Mouse (Mus musculus) limb, embryonic 10.5 days (tissue): ENCODE data around the gene Pdpk1. TPM values are rescaled to one million over a fixed set of nuclear protein-coding genes. Genes with fewer than 3 reads are reported as not detected.
A peak's percentile ranks its signal among the peaks of the same experiment; 100 is the strongest.

Source experiments
- DNase-seq: peaks from one replicate; pipeline ENCODE4 v3.0.0-alpha.2; 2017; ENCODE audit warnings: low spot score
- H3K27ac ChIP-seq: fragments of 300-500 bp; sonication (generic); 2 replicates; pipeline ENCODE4 v1.5.1; 2016; ENCODE audit warnings: mild to moderate bottlenecking
- H3K27me3 ChIP-seq: fragments of 300-500 bp; sonication (generic); 2 replicates; pipeline ENCODE4 v1.6.1; 2016; ENCODE audit warnings: low read depth, mild to moderate bottlenecking; ENCODE audit not compliant: poor library complexity, severe bottlenecking
- H3K36me3 ChIP-seq: fragments of 300-500 bp; sonication (generic); 2 replicates; pipeline ENCODE4 v1.6.1; 2016; ENCODE audit warnings: mild to moderate bottlenecking, moderate library complexity
- H3K4me1 ChIP-seq: fragments of 300-500 bp; sonication (generic); 2 replicates; pipeline ENCODE4 v1.6.1; 2016
- H3K4me3 ChIP-seq: fragments of 300-500 bp; sonication (generic); 2 replicates; pipeline ENCODE4 v1.5.1; 2016; ENCODE audit warnings: mild to moderate bottlenecking, moderate library complexity
- H3K9me3 ChIP-seq: fragments of 300-500 bp; sonication (generic); replicated peaks from 2 replicates; pipeline ENCODE4 v1.6.1; 2016; ENCODE audit warnings: mild to moderate bottlenecking
- WGBS: fragments of 180-500 bp; shearing (Covaris S2); methylation state at CpG from one replicate; pipeline ENCODE4 v1.1.7; 2016; 5-methylcytosine and 5-hydroxymethylcytosine counted together
- polyA plus RNA-seq: library from polyadenylated mRNA; unstranded; fragments of >200 nt; fragmentation: Nextera tagmentation; extraction: Ambion mirVana; gene quantifications from 2 replicates; pipeline ENCODE4 v1.2.1, GENCODE M21; 2016

Gene Pdpk1
- polyA plus RNA-seq, 1 experiment from 2014 or later, result 32.1 TPM

DNA sequence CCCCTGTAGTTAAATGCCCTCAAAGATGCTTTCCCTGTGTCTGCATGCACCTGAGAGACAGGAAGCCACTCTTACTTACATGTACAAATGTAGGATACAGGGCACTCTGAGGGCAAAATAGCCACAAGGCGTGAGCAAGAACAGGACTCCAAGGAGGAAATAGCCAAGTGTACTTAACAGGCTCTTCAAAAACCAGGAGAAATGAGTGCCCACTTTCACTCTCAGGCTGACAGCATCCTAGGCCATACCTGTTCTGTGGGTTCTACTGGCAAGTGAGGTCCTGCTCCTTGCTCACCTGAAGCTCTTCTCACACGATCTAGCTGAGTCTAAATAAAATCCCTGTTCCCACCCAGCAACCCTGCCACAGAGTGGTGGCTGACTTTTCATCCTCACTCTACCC, 73.6 kb downstream of the Pdpk1 start:
- H3K27ac ChIP-seq, result no peak overlapping the region
- WGBS, result 92% methylated on average over 2 of the region's 2 CpGs

DNA sequence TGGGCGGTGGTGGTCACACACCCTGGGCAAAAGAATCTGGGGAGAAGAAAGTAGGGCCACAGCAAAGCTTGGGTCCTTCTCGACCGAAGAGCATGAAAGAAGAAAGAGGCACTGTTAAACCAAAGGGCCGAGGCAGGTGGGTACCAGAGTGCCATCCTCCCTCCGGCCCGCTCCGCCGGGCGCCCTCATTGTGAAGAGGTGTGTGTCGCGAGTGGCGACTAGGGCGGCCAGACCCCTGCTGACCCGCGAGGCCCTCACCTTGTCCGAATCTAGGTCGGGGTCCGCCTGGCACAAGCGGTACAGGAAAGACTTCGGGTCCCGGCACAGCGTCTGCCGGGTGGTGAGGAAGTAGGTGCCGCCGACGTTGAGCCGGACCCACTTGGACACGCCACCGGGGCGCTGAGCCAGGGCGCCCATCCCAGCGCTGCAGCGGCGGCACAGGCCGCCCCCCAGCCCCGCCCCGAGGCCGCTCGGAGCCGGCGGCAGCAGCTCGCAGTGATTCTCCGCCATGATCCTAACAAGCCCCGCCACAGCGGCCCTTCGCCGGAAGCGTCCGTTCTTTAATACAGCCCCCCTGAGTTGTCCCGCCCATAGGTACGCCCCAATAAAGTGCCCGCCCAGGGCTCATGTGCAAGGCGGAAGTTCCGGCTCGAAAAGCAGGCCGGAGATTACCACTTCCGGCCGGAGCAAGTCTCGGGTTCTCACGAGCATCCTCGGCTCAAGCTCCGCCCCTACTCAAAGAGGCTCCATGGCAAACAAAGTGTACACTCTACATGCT, 77.6 kb downstream of the Pdpk1 start, which contains the start of gene Kctd5:
Gene Kctd5, minus strand, starts transcription at position 567 of the 778 bp plus-strand sequence.
- H3K27ac ChIP-seq, result peak within 1 kb of the TSS; percentile 94
- H3K4me1 ChIP-seq, result peaks cover 11% of the 10 kb centered on the region

More for the DNA sequence above, 73.6 kb downstream of the Pdpk1 start:
- H3K4me1 ChIP-seq, result peaks cover 5% of the 10 kb centered on the region
- H3K27me3 ChIP-seq, result no peaks in the 10 kb centered on the region
- no peak overlapping the region for H3K4me3 ChIP-seq
- peaks cover 36% of the 10 kb centered on the region for H3K36me3 ChIP-seq
- no peaks in the 10 kb centered on the region for H3K9me3 ChIP-seq
- DNase-seq, result no peak

DNA sequence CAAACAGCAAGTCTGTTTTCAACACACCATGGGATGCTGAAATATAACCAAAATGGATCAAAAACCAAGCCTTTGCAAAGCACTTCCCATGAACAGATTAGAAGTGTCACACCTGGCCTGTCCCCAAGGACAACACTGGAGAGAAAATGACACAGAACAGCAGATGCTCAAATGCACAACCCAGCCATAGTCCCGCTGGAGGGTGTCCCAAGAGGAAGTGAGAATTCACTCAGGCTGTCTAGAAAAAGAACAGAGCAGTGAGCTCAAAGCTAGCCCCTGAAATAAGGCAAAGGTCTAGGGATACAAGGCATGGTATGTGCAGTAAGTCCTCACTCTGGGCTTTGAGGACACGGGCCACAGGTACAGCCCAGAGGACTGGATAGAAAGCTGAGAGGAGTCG, 81.2 kb downstream of the Pdpk1 start:
- 93% methylated on average over 3 of the region's 3 CpGs for WGBS
- Histone ChIP-seq H3K27me3 (no peaks in the 10 kb centered on the region), H3K4me3 (no peak overlapping the region), H3K36me3 (peaks cover 53% of the 10 kb centered on the region), H3K4me1 (peaks cover 11% of the 10 kb centered on the region), H3K27ac (no peak overlapping the region), H3K9me3 (no peaks in the 10 kb centered on the region)
- DNase-seq, result no peak

More for the DNA sequence above, 77.6 kb downstream of the Pdpk1 start, which contains the start of gene Kctd5:
- Histone ChIP-seq H3K4me3 (peak within 1 kb of the TSS; percentile 97), H3K27me3 (no peaks in the 10 kb centered on the region), H3K9me3 (no peaks in the 10 kb centered on the region), H3K36me3 (peaks cover 35% of the 10 kb centered on the region)
- under 1% methylated on average over 62 of the region's 62 CpGs for WGBS
- DNase-seq, result peak; percentile 97

DNA sequence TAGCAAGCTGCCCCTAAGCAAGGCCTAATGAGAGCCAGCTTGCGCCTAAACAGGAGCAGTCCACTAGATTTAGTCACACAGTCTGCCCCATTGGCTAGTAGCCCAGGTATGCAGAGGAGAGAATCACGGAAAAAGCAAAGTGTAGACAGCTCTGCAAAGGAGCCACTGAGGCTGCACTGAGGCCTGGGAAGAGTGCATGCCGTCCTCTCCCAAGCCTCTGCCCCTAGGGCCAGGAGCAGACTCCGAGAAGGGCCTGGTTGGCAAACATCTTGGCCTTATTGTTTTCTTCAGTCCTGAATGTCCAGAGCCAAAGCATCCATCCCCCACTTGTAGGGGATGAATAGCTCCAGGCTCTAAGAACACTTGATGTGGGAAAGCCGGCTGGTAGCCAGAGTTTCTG, 82.5 kb downstream of the Pdpk1 start:
- H3K27me3 ChIP-seq, result no peaks in the 10 kb centered on the region
- peaks cover 64% of the 10 kb centered on the region for H3K36me3 ChIP-seq
- H3K4me1 ChIP-seq, result peaks cover 11% of the 10 kb centered on the region
- H3K4me3 ChIP-seq, result no peak overlapping the region
- DNase-seq, result no peak
- 89% methylated on average over 5 of the region's 5 CpGs for WGBS
- H3K27ac ChIP-seq, result no peak overlapping the region
- no peaks in the 10 kb centered on the region for H3K9me3 ChIP-seq

DNA sequence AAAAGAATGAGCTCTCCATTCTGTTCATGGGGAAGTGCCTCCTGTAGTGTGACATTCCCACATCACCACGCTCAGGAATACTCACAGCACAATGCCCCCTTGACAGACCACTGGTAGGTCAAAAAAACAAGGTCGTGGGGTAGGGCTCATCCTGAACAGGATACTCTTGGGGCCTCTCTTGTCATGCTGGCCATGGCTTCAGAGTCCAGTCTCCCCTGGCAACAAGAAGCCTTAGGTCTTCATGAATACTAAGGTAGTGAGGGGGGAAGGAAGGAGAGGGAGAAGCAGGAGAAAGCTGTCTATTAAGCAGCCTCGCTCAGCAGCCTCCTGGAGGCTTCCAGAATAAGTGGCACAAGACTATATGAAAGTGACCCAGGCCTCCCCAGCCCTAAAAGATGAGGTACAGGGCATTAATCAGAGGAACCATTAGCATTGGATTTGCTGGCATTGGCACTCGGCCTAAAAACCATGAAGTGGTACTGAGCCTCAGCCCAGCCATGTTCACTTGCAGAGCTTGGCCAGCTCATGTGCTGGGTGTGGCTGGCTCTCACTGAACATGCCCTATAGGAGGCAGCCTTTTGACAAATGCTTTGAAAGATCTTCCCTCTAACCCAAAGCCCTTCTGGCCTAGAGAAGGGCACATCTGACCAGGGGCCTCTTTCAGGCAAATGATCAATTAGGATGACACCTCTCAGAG, 88.1 kb downstream of the Pdpk1 start:
- Histone ChIP-seq H3K27ac (no peak overlapping the region), H3K27me3 (no peaks in the 10 kb centered on the region), H3K4me3 (no peak overlapping the region), H3K9me3 (no peaks in the 10 kb centered on the region), H3K36me3 (peaks cover 89% of the 10 kb centered on the region), H3K4me1 (no peaks in the 10 kb centered on the region)
- no peak for DNase-seq
- 90% methylated on average over 4 of the region's 4 CpGs for WGBS

DNA sequence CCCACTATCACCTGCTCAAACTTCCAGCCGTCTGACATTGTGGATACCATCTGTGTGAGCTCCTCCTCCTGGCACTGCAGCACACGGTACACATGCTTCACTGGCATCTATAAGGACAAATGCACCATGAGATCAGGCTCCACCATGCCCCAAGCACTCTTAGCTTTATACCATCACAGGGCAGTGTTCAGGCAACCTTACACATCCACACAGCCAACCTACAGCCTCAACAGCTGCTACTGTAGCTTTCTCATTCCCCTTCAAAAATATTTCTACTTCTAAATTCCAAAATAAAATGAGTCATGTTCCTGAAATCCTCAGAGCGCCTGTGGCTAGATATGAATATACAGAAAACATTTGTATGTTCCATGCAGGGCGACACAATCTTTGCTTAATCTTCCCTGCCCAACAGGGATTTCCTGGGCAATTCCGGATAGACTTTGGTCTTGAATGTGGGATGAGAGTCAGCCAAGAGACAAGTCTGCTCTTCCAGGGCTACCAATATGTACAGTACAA, 92.9 kb downstream of the Pdpk1 start:
- H3K36me3 ChIP-seq, result peaks cover 94% of the 10 kb centered on the region
- no peak for DNase-seq
- no peaks in the 10 kb centered on the region for H3K27me3 ChIP-seq
- WGBS, result 94% methylated on average over 5 of the region's 5 CpGs
- H3K4me1 ChIP-seq, result no peaks in the 10 kb centered on the region
- H3K4me3 ChIP-seq, result no peak overlapping the region
- H3K9me3 ChIP-seq, result no peaks in the 10 kb centered on the region
- H3K27ac ChIP-seq, result no peak overlapping the region

DNA sequence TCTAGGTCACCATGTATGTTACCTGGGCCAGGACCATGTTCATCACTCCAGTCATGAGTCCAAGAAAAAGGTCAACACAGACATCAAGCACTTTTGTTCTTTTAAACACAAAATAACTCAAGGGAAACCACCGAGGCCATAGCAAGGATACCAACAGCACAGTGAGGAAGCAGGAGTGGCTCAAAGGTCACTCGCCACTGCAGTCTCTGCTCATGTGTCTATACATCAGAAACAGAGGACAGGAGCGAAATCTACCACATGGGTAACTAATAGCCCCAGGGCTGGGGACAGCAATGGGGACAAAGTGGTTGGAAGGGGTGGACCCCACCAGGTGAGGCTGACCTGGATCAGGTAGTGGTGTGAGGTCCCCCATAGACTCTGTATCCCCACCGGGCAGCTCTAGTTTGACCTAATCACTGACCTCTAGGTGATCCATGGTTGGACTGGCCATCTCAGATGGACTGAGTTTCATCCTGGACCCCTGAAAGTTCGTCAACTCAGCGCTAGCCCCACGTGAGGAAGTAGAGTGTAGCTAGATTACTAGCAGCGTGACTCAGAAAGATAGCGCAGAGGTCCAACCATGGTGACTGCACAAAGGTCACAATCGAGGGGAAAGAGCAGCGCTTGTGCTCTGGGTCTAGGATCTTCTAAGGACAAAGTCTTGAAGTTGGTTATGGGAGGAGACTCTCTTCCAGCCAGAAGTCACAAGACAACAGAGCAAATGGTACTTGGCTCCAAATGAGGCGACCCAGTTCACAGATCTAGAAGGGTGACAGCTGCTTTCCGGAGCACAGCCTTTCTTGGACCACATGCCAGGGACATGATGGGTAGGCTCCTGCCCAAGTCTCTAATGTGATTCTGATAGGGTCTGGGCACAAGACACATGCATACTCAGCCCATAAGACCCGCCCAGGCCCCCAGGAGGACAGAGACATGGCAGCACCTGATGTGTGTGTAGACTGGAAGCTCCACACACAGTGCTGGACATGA, 93.8 kb downstream of the Pdpk1 start:
- Histone ChIP-seq H3K27me3 (no peaks in the 10 kb centered on the region), H3K36me3 (peaks cover 95% of the 10 kb centered on the region), H3K9me3 (no peaks in the 10 kb centered on the region), H3K27ac (no peak overlapping the region), H3K4me3 (no peak overlapping the region), H3K4me1 (no peaks in the 10 kb centered on the region)
- no peak for DNase-seq
- 95% methylated on average over 14 of the region's 14 CpGs for WGBS

DNA sequence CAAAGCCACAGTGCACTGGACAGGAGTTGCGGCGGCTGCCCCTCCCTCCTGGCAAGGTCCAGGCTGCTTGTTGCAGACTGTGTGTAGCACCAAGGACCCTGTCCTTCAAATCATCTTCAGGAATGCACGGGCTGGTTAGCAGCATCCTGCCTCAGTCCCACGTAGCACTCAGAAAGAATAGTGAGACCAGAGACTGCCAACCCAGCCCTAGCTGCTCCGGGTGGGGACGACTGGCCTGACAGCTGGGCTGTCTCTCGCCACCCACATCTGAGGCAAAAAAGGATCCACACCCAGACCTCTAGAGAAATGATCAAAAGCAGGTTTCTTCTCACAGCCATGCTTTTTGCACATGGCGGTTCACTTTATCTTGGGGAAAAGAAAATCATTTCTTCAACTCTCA, 101.7 kb downstream of the Pdpk1 start:
- Histone ChIP-seq H3K36me3 (peaks cover 78% of the 10 kb centered on the region), H3K9me3 (no peaks in the 10 kb centered on the region), H3K4me1 (no peaks in the 10 kb centered on the region), H3K27ac (no peak overlapping the region), H3K27me3 (no peaks in the 10 kb centered on the region), H3K4me3 (no peak overlapping the region)
- 97% methylated on average over 8 of the region's 8 CpGs for WGBS
- no peak for DNase-seq

DNA sequence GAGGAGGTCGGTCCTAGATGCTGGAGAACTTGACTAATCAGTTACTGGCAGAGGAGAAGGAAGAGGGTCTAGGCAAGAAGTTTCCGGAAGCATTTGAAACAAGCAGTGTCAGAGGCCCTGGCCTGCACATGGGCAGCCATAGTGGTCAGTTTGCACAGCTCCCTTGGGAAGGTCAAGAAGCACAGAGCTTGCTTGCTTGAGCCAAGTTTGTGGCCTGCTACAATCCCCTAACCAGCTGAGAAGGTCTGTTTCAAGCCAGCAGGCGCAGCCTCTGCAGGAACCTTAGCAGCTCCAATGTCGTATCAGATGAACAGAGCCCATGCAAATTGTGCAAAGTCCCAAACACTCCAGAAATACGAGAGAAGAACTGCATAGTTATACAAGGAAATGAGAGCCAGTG, 102.7 kb downstream of the Pdpk1 start:
- Histone ChIP-seq H3K27ac (no peak overlapping the region), H3K4me1 (no peaks in the 10 kb centered on the region), H3K27me3 (no peaks in the 10 kb centered on the region), H3K36me3 (peaks cover 68% of the 10 kb centered on the region), H3K9me3 (no peaks in the 10 kb centered on the region), H3K4me3 (no peak overlapping the region)
- no peak for DNase-seq
- 94% methylated on average over 5 of the region's 5 CpGs for WGBS

DNA sequence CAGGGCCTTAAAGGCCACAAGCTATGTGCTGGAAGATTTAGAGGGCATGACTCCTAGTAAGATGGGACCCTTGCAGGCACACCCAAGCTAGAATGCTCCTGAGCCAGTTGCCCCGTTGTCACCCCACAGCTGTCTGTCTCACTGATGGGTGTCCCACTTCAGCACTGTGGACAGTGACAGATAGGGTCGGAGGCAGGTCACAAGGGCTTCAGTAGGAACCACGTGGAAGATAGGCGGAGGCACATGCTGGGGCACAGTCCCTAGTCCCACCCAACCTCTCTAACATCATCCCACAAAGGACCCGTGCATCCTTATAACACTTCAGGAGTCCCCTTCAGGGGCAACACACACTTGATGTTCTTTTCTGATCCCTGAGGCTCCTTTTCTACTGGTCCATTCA, 104.7 kb downstream of the Pdpk1 start:
- Histone ChIP-seq H3K4me1 (no peaks in the 10 kb centered on the region), H3K27me3 (no peaks in the 10 kb centered on the region), H3K36me3 (peaks cover 50% of the 10 kb centered on the region), H3K4me3 (no peak overlapping the region), H3K27ac (no peak overlapping the region), H3K9me3 (no peaks in the 10 kb centered on the region)
- 44% methylated on average over 5 of the region's 5 CpGs for whole genome bisulfite sequencing
- DNase-seq, result no peak

DNA sequence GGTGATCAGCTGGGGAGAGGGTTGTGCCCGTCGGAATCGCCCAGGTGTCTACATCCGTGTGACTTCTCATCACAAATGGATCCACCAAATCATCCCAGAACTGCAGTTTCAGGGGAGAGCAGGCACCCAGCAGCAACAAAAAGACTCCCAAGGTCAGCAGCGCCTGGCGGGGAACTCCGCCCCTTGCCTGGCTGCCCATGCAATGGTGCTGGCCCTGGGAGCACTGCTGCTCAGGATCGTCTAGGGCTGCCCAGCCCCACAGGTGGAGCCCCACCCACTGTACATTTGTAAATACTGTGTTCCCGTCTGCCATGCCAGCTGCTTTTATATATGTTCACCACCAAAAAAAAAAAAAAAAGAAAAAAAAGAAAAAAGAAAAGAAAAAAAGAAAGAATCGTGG, 105.1 kb downstream of the Pdpk1 start:
- 83% methylated on average over 10 of the region's 10 CpGs for WGBS
- no peaks in the 10 kb centered on the region for H3K27me3 ChIP-seq
- DNase-seq, result no peak
- H3K4me3 ChIP-seq, result no peak overlapping the region
- no peaks in the 10 kb centered on the region for H3K4me1 ChIP-seq
- H3K9me3 ChIP-seq, result no peaks in the 10 kb centered on the region
- peaks cover 46% of the 10 kb centered on the region for H3K36me3 ChIP-seq
- no peak overlapping the region for H3K27ac ChIP-seq

DNA sequence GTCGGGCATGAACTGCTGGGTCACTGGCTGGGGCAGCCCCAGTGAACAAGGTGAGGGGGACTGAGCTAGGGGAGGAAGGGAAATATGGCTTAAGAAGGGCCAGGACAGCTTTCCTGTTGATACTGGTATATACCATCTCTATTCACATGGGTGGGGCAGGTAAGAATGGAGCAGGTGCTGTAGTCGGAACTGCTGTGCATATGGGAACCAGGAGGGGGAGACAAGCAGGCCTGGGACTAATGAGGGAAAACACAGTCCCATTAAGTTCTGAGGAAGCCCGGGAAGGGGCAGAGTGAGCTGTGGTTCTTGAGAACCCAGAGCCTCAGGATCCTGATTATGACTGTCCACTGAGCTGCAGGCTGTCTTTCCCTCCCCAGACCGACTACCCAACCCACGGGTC, 106.2 kb downstream of the Pdpk1 start:
- H3K4me3 ChIP-seq, result no peak overlapping the region
- no peaks in the 10 kb centered on the region for H3K9me3 ChIP-seq
- H3K27me3 ChIP-seq, result no peaks in the 10 kb centered on the region
- WGBS, result 61% methylated on average over 5 of the region's 5 CpGs
- H3K27ac ChIP-seq, result no peak overlapping the region
- H3K36me3 ChIP-seq, result peaks cover 35% of the 10 kb centered on the region
- DNase-seq, result no peak
- H3K4me1 ChIP-seq, result no peaks in the 10 kb centered on the region
